Mouse (Mus musculus): ENCODE measurements around the gene Tubb4b.

GRCm38 (mm10) chr2:25238106-25238505, 13.6 kb upstream of the Tubb4b start:
- no peak for TF ChIP-seq CTCF (IDR thresholded peaks at IDR 0.05; ENCODE audit: low read depth)
- TF ChIP-seq EP300 (IDR thresholded peaks at IDR 0.05; ENCODE audit: low read depth), result no peak
